Mouse (Mus musculus): Measurements from ENCODE around the gene Sirt7. TPM values are rescaled to one million over a fixed set of nuclear protein-coding genes. Genes with fewer than 3 reads are reported as not detected.
A peak's percentile ranks its signal among the peaks of the same experiment; 100 is the strongest.

Gene Sirt7
- polyA plus RNA-seq, 1 experiment from 2014 or later, result 43.3 TPM

GRCm38 (mm10) chr11:120657301-120657700 is 32.3 kb upstream of the Sirt7 start:
- H3K4me3 ChIP-seq (replicated peaks), result no peak overlapping the region
- H3K36me3 ChIP-seq (replicated peaks), result no peaks in the 10 kb centered on the region
- no peak overlapping the region for H3K27ac ChIP-seq
- H3K4me2 ChIP-seq, result no peak overlapping the region
- H3K9me3 ChIP-seq, result no peaks in the 10 kb centered on the region
- H3K27me3 ChIP-seq, result peaks cover 79% of the 10 kb centered on the region
- ATAC-seq (ENCODE audit: low FRiP score), result no peak
- WGBS, result 85% methylated on average over 4 of the region's 4 CpGs
- peaks cover 23% of the 10 kb centered on the region for H3K4me1 ChIP-seq
- no peak overlapping the region for H3K9ac ChIP-seq

- H3K4me2 ChIP-seq, result no peak overlapping the region
- peaks cover 7% of the 10 kb centered on the region for H3K4me1 ChIP-seq
- 75% methylated on average over 3 of the region's 3 CpGs for WGBS
- H3K9ac ChIP-seq, result no peak overlapping the region
- no peak overlapping the region for H3K4me3 ChIP-seq (replicated peaks)
- no peaks in the 10 kb centered on the region for H3K9me3 ChIP-seq
- no peak for ATAC-seq (ENCODE audit: low FRiP score)
- no peak overlapping the region for H3K27ac ChIP-seq
- H3K27me3 ChIP-seq, result peaks cover 61% of the 10 kb centered on the region
- H3K36me3 ChIP-seq (replicated peaks), result no peaks in the 10 kb centered on the region
Observed at GRCm38 (mm10) chr11:120654741-120655140, 29.7 kb upstream of the Sirt7 start.

GRCm38 (mm10) chr11:120651872-120652271 is 26.8 kb upstream of the Sirt7 start:
- Histone ChIP-seq H3K4me1 (peaks cover 9% of the 10 kb centered on the region), H3K27ac (no peak overlapping the region), H3K4me3 (replicated peaks) (no peak overlapping the region), H3K9ac (no peak overlapping the region), H3K27me3 (peaks cover 44% of the 10 kb centered on the region), H3K4me2 (no peak overlapping the region), H3K36me3 (replicated peaks) (no peaks in the 10 kb centered on the region), H3K9me3 (no peaks in the 10 kb centered on the region)
- 69% methylated on average over 3 of the region's 3 CpGs for WGBS
- no peak for ATAC-seq (ENCODE audit: low FRiP score)

- peak within 1 kb of the TSS; percentile 35 for H3K4me2 ChIP-seq
- H3K36me3 ChIP-seq (replicated peaks), result no peaks in the 10 kb centered on the region
- no peak within 1 kb of the TSS for H3K4me3 ChIP-seq (replicated peaks)
- WGBS, result 6% methylated on average over 13 of the region's 13 CpGs
- H3K9ac ChIP-seq, result no peak within 1 kb of the TSS
- peaks cover 28% of the 10 kb centered on the region for H3K27me3 ChIP-seq
- H3K27ac ChIP-seq, result no peak within 1 kb of the TSS
- peaks cover 12% of the 10 kb centered on the region for H3K4me1 ChIP-seq
- H3K9me3 ChIP-seq, result no peaks in the 10 kb centered on the region
- ATAC-seq (ENCODE audit: low FRiP score), result no peak
Observed at GRCm38 (mm10) chr11:120648001-120648476, 23.0 kb upstream of the Sirt7 start, which contains the start of gene Myadml2. TSS of gene Myadml2 (minus strand) at chr11:120648158.

- Histone ChIP-seq H3K4me3 (replicated peaks) (no peak overlapping the region), H3K4me1 (peaks cover 20% of the 10 kb centered on the region), H3K4me2 (no peak overlapping the region), H3K9ac (no peak overlapping the region), H3K27me3 (peaks cover 36% of the 10 kb centered on the region), H3K36me3 (replicated peaks) (no peaks in the 10 kb centered on the region), H3K27ac (no peak overlapping the region), H3K9me3 (no peaks in the 10 kb centered on the region)
- 82% methylated on average over 35 of the region's 35 CpGs for WGBS
- no peak for ATAC-seq (ENCODE audit: low FRiP score)
Observed at GRCm38 (mm10) chr11:120647047-120647830, 22.2 kb upstream of the Sirt7 start.

GRCm38 (mm10) chr11:120643601-120643987 is 18.6 kb upstream of the Sirt7 start, which contains the start of gene Pycr1:
TSS of gene Pycr1 (minus strand) at chr11:120643769.
- Histone ChIP-seq H3K4me3 (replicated peaks) (peak within 1 kb of the TSS; percentile 49), H3K4me2 (peak within 1 kb of the TSS; percentile 90), H3K27ac (0 out of 2 replicates have a peak within 1 kb of the TSS, but pooled peaks have one; percentile 2), H3K36me3 (replicated peaks) (no peaks in the 10 kb centered on the region), H3K27me3 (peaks cover 40% of the 10 kb centered on the region), H3K4me1 (peaks cover 23% of the 10 kb centered on the region), H3K9ac (peak within 1 kb of the TSS; percentile 66), H3K9me3 (no peaks in the 10 kb centered on the region)
- peak; percentile 99 for ATAC-seq (ENCODE audit: low FRiP score)
- WGBS, result 0% methylated on average over 15 of the region's 15 CpGs

GRCm38 (mm10) chr11:120642939-120643600 is 18.0 kb upstream of the Sirt7 start:
- Histone ChIP-seq H3K9me3 (no peaks in the 10 kb centered on the region), H3K27ac (no peak overlapping the region), H3K4me3 (replicated peaks) (peak overlapping the region; percentile 49), H3K9ac (peak overlapping the region; percentile 66), H3K27me3 (peaks cover 38% of the 10 kb centered on the region), H3K4me1 (peaks cover 20% of the 10 kb centered on the region), H3K4me2 (peak overlapping the region; percentile 90), H3K36me3 (replicated peaks) (no peaks in the 10 kb centered on the region)
- 2% methylated on average over 18 of the region's 18 CpGs for WGBS
- ATAC-seq (ENCODE audit: low FRiP score), result peak; percentile 52

- H3K36me3 ChIP-seq (replicated peaks), result no peaks in the 10 kb centered on the region
- 88% methylated on average over 8 of the region's 8 CpGs for WGBS
- no peaks in the 10 kb centered on the region for H3K9me3 ChIP-seq
- H3K27me3 ChIP-seq, result peaks cover 27% of the 10 kb centered on the region
- H3K27ac ChIP-seq, result no peak overlapping the region
- no peak overlapping the region for H3K4me3 ChIP-seq (replicated peaks)
- peaks cover 14% of the 10 kb centered on the region for H3K4me1 ChIP-seq
- H3K9ac ChIP-seq, result no peak overlapping the region
- ATAC-seq (ENCODE audit: low FRiP score), result no peak
- H3K4me2 ChIP-seq, result no peak overlapping the region
Observed at GRCm38 (mm10) chr11:120641869-120642268, 16.8 kb upstream of the Sirt7 start.

GRCm38 (mm10) chr11:120641255-120641654 is 16.2 kb upstream of the Sirt7 start:
- Histone ChIP-seq H3K4me2 (no peak overlapping the region), H3K9ac (peak overlapping the region; percentile 12; the same call in 1 of the 2 replicates)
- no peak for ATAC-seq (ENCODE audit: low FRiP score)

GRCm38 (mm10) chr11:120634810-120635209 is 9.8 kb upstream of the Sirt7 start:
- H3K27me3 ChIP-seq, result no peaks in the 10 kb centered on the region
- no peak overlapping the region for H3K9ac ChIP-seq
- H3K4me3 ChIP-seq (replicated peaks), result no peak overlapping the region
- 78% methylated on average over 5 of the region's 5 CpGs for WGBS
- ATAC-seq (ENCODE audit: low FRiP score), result no peak
- no peaks in the 10 kb centered on the region; the same call in 1 of the 2 replicates for H3K36me3 ChIP-seq (replicated peaks)
- H3K27ac ChIP-seq, result no peak overlapping the region
- H3K4me2 ChIP-seq, result no peak overlapping the region
- no peaks in the 10 kb centered on the region for H3K9me3 ChIP-seq
- H3K4me1 ChIP-seq, result peaks cover 34% of the 10 kb centered on the region

More at GRCm38 (mm10) chr11:120641255-120641654, 16.2 kb upstream of the Sirt7 start:
- Histone ChIP-seq H3K9me3 (no peaks in the 10 kb centered on the region), H3K36me3 (replicated peaks) (no peaks in the 10 kb centered on the region), H3K27me3 (peaks cover 21% of the 10 kb centered on the region), H3K4me1 (peaks cover 14% of the 10 kb centered on the region), H3K4me3 (replicated peaks) (no peak overlapping the region; the same call in 1 of the 2 replicates), H3K27ac (no peak overlapping the region)
- 77% methylated on average over 9 of the region's 9 CpGs for WGBS

- H3K9me3 ChIP-seq, result no peaks in the 10 kb centered on the region
- H3K27me3 ChIP-seq, result no peaks in the 10 kb centered on the region
- peak within 1 kb of the TSS; percentile 90 for H3K27ac ChIP-seq
- WGBS, result 12% methylated on average over 58 of the region's 58 CpGs
- peak within 1 kb of the TSS; percentile 92 for H3K4me2 ChIP-seq
- H3K4me1 ChIP-seq, result peaks cover 41% of the 10 kb centered on the region
- H3K36me3 ChIP-seq (replicated peaks), result peaks cover 10% of the 10 kb centered on the region
- ATAC-seq (ENCODE audit: low FRiP score), result peak; percentile 94
- peak within 1 kb of the TSS; percentile 98 for H3K4me3 ChIP-seq (replicated peaks)
- peak within 1 kb of the TSS; percentile 91 for H3K9ac ChIP-seq
Observed at GRCm38 (mm10) chr11:120633520-120634343, 8.7 kb upstream of the Sirt7 start, which contains the start of gene Mafg. TSS of gene Mafg (minus strand) at chr11:120633600.
